Mouse (Mus musculus): ENCODE measurements around the gene Olfr1461. TPM values are rescaled to one million over a fixed set of nuclear protein-coding genes. Genes with fewer than 3 reads are reported as not detected.

The Olfr1461 gene
- not detected in 2 replicates for polyA plus RNA-seq (2016; fragmentation: Nextera tagmentation; extraction: Ambion mirVana)

- Histone ChIP-seq H3K36me3 (no peaks in the 10 kb centered on the region), H3K9me3 (replicated peaks) (peaks cover 11% of the 10 kb centered on the region; the same call in 1 of the 2 replicates), H3K4me3 (no peak within 1 kb of the TSS), H3K4me1 (no peaks in the 10 kb centered on the region), H3K27ac (replicated peaks) (no peak within 1 kb of the TSS), H3K27me3 (ENCODE audit: low read depth, poor library complexity, severe bottlenecking) (no peaks in the 10 kb centered on the region)
- 77% methylated on average over 1 of the region's 1 CpGs for WGBS
- no peak for DNase-seq (ENCODE audit: low spot score)
Observed at GRCm38 (mm10) chr19:13162700-13163099, at the start of gene Olfr1461. Gene Olfr1461, plus strand, starts transcription at chr19:13163000.

DNA sequence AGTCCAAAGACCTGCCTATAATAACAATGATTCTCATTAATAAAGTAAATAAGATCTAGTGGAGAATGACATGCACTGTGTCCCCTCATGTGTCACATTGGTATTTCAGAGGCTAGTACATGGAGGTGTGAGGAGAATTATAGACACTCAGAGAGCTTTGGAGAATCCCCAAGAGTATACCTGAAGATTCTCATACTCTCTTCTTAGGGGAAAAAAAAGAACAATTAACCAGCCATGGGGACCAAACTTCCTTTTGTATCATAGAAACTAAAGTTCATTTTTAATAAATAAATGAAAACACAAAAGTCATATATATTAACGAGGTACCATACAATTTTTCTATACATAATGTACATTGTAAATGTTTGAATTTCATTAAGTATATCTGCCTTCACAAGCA, 13.4 kb upstream of the Olfr1461 start, which contains the start of gene Olfr1459:
Gene Olfr1459, minus strand, starts transcription at position 101 of the 400 bp plus-strand sequence.
- WGBS = 91% methylated on average over 1 of the region's 1 CpGs
- no peak within 1 kb of the TSS for H3K27ac ChIP-seq (replicated peaks)
- no peak for DNase-seq (ENCODE audit: low spot score)
- peaks cover 40% of the 10 kb centered on the region for H3K9me3 ChIP-seq (replicated peaks)
- H3K27me3 ChIP-seq (ENCODE audit: low read depth, poor library complexity, severe bottlenecking) = no peaks in the 10 kb centered on the region
- H3K4me3 ChIP-seq = no peak within 1 kb of the TSS
- no peaks in the 10 kb centered on the region for H3K4me1 ChIP-seq
- no peaks in the 10 kb centered on the region for H3K36me3 ChIP-seq

- 82% methylated on average over 1 of the region's 1 CpGs for WGBS
- peaks cover 36% of the 10 kb centered on the region for H3K9me3 ChIP-seq (replicated peaks)
- H3K36me3 ChIP-seq = no peaks in the 10 kb centered on the region
- no peaks in the 10 kb centered on the region for H3K27me3 ChIP-seq (ENCODE audit: low read depth, poor library complexity, severe bottlenecking)
- no peak within 1 kb of the TSS for H3K4me3 ChIP-seq
- no peak for DNase-seq (ENCODE audit: low spot score)
- no peak within 1 kb of the TSS for H3K27ac ChIP-seq (replicated peaks)
- no peaks in the 10 kb centered on the region for H3K4me1 ChIP-seq
Observed at GRCm38 (mm10) chr19:13185434-13185833, 22.6 kb downstream of the Olfr1461 start, which contains the start of gene Olfr1462. Gene Olfr1462, plus strand, starts transcription at chr19:13185734.

Other genes starting within 250 kb of the Olfr1461 start
- not detected in 2 replicates for gene Olfr1448, start 238.6 kb upstream of the Olfr1461 start, polyA plus RNA-seq (2016; fragmentation: Nextera tagmentation; extraction: Ambion mirVana)
- gene Olfr1449, start 232.2 kb upstream of the Olfr1461 start, polyA plus RNA-seq (2016; fragmentation: Nextera tagmentation; extraction: Ambion mirVana) = not detected in 2 replicates
- not detected in 2 replicates for gene Olfr1450, start 212.7 kb upstream of the Olfr1461 start, polyA plus RNA-seq (2016; fragmentation: Nextera tagmentation; extraction: Ambion mirVana)
- gene Olfr1451, start 168.0 kb upstream of the Olfr1461 start, polyA plus RNA-seq (2016; fragmentation: Nextera tagmentation; extraction: Ambion mirVana) = not detected in 2 replicates
- gene Olfr1453, start 134.7 kb upstream of the Olfr1461 start, polyA plus RNA-seq (2016; fragmentation: Nextera tagmentation; extraction: Ambion mirVana) = not detected in 2 replicates
- not detected in 2 replicates for gene Olfr1454, start 102.4 kb upstream of the Olfr1461 start, polyA plus RNA-seq (2016; fragmentation: Nextera tagmentation; extraction: Ambion mirVana)
- not detected in 2 replicates for gene Olfr1457, start 65.1 kb upstream of the Olfr1461 start, polyA plus RNA-seq (2016; fragmentation: Nextera tagmentation; extraction: Ambion mirVana)
- not detected in 2 replicates for gene Olfr1458, start 56.2 kb upstream of the Olfr1461 start, polyA plus RNA-seq (2016; fragmentation: Nextera tagmentation; extraction: Ambion mirVana)
- gene Olfr1459, start 13.5 kb upstream of the Olfr1461 start, polyA plus RNA-seq (2016; fragmentation: Nextera tagmentation; extraction: Ambion mirVana) = not detected in 2 replicates
- not detected in 2 replicates for gene Olfr1462, start 22.7 kb downstream of the Olfr1461 start, polyA plus RNA-seq (2016; fragmentation: Nextera tagmentation; extraction: Ambion mirVana)
- not detected in 2 replicates for gene Olfr1463, start 68.3 kb downstream of the Olfr1461 start, polyA plus RNA-seq (2016; fragmentation: Nextera tagmentation; extraction: Ambion mirVana)
- gene Olfr1465, start 152.5 kb downstream of the Olfr1461 start, polyA plus RNA-seq (2016; fragmentation: Nextera tagmentation; extraction: Ambion mirVana) = not detected in 2 replicates
- gene Olfr1466, start 175.9 kb downstream of the Olfr1461 start, polyA plus RNA-seq (2016; fragmentation: Nextera tagmentation; extraction: Ambion mirVana) = not detected in 2 replicates
- gene Olfr1467, start 199.2 kb downstream of the Olfr1461 start, polyA plus RNA-seq (2016; fragmentation: Nextera tagmentation; extraction: Ambion mirVana) = not detected in 2 replicates
- gene Olfr1469, start 244.8 kb downstream of the Olfr1461 start, polyA plus RNA-seq (2016; fragmentation: Nextera tagmentation; extraction: Ambion mirVana) = not detected in 2 replicates